Mouse (Mus musculus): ENCODE results near the gene Taf4. TPM values are rescaled to one million over a fixed set of nuclear protein-coding genes. Genes with fewer than 3 reads are reported as not detected.

Gene Taf4
- total RNA-seq (2014; rRNA removed) (12.1 and 13.6 TPM in 2 replicates), polyA plus RNA-seq (2015; fragmentation: Nextera tagmentation; extraction: Ambion mirVana) (2.5 and 3.0 TPM in 2 replicates)

- Histone ChIP-seq H3K4me2 (ENCODE audit: low read depth, low read length) (peak within 1 kb of the TSS; percentile 94), H3K36me3 (ENCODE audit: insufficient read depth, low read length) (no peaks in the 10 kb centered on the region), H3K9ac (replicated peaks; ENCODE audit: low read length) (peak within 1 kb of the TSS; percentile 98), H3K27me3 (ENCODE audit: insufficient read depth, low read length) (no peaks in the 10 kb centered on the region), H3K9me3 (ENCODE audit: low read length) (no peaks in the 10 kb centered on the region), H3K4me3 (ENCODE audit: low read length) (peak within 1 kb of the TSS; percentile 86), H3K27ac (peak within 1 kb of the TSS; percentile 100), H3K4me1 (ENCODE audit: insufficient read depth, low read length) (peaks cover 14% of the 10 kb centered on the region)
- WGBS: under 1% methylated on average over 65 of the region's 84 CpGs
- no peak for TF ChIP-seq CTCF (IDR thresholded peaks at IDR 0.05; ENCODE audit: low read depth)
- peak; percentile 95 for DNase-seq (ENCODE audit: low spot score)
- peak; percentile 94 for ATAC-seq
These were observed at the start of gene Taf4 for GRCm38 (mm10) chr2:179976628-179977343. TSS of gene Taf4 (minus strand) at chr2:179976646.

- 3% methylated on average over 6 of the region's 6 CpGs for WGBS
- ATAC-seq (no peak), DNase-seq (ENCODE audit: low spot score) (no peak)
- Histone ChIP-seq H3K9ac (replicated peaks; ENCODE audit: low read length) (peak overlapping the region; percentile 87), H3K4me2 (ENCODE audit: low read depth, low read length) (peak overlapping the region; percentile 92), H3K27ac (peak overlapping the region; percentile 95), H3K4me1 (ENCODE audit: insufficient read depth, low read length) (peaks cover 17% of the 10 kb centered on the region), H3K9me3 (ENCODE audit: low read length) (no peaks in the 10 kb centered on the region), H3K4me3 (ENCODE audit: low read length) (peak overlapping the region; percentile 97), H3K36me3 (ENCODE audit: insufficient read depth, low read length) (peaks cover 26% of the 10 kb centered on the region), H3K27me3 (ENCODE audit: insufficient read depth, low read length) (no peaks in the 10 kb centered on the region)
- TF ChIP-seq CTCF (IDR thresholded peaks at IDR 0.05; ENCODE audit: low read depth): no peak
These were observed 49.4 kb upstream of the Taf4 start for GRCm38 (mm10) chr2:180025861-180026200.

- H3K4me2 ChIP-seq (ENCODE audit: low read depth, low read length): peak overlapping the region; percentile 92
- WGBS: 3% methylated on average over 77 of the region's 84 CpGs
These were observed 48.9 kb upstream of the Taf4 start for GRCm38 (mm10) chr2:180025135-180025860.

DNA sequence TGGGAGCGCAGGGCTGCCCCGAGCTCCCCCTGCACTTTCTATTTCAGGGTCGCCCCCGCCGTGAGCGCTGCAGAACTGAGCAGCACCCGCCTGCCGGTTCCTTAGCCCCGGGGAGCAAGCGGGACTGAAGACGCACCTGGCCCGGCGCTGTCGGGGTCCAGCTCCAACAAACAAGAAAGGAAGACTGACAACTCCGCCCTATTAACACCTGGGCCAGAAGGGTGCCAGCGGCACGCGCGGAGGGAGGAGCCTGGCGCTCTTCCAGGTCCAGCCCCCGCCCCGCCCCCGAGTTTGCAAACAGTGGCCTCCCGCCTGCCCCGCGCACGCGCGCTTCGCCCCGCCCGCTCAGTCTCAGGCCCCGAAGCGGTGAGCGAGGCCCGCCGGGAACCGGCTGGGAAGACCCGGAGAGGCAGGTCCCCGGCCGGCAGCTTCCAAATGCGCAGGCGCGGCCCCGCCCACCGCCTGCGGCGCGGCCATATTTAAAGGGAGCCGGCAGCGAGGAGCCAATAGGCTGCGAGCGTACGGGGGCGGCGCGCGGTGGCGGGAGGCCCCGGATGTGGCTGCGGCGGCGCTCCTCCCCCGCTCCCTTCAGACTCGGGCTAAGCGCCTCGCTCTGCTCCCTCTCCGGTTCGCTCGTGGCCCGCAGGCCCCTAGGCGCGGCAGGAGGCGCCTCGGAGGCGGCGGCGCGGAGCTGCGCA, 48.1 kb upstream of the Taf4 start, which contains the start of gene Lsm14b:
TSS of gene Lsm14b (plus strand) at position 587 of the 698 bp plus-strand sequence.
- Histone ChIP-seq H3K4me3 (ENCODE audit: low read length) (peak within 1 kb of the TSS; percentile 97), H3K36me3 (ENCODE audit: insufficient read depth, low read length) (peaks cover 16% of the 10 kb centered on the region), H3K9me3 (ENCODE audit: low read length) (no peaks in the 10 kb centered on the region), H3K4me1 (ENCODE audit: insufficient read depth, low read length) (peaks cover 17% of the 10 kb centered on the region), H3K4me2 (ENCODE audit: low read depth, low read length) (peak within 1 kb of the TSS; percentile 92), H3K9ac (replicated peaks; ENCODE audit: low read length) (peak within 1 kb of the TSS; percentile 87), H3K27me3 (ENCODE audit: insufficient read depth, low read length) (no peaks in the 10 kb centered on the region), H3K27ac (peak within 1 kb of the TSS; percentile 95)
- under 1% methylated on average over 58 of the region's 80 CpGs for WGBS
- ATAC-seq: peak; percentile 95
- DNase-seq (ENCODE audit: low spot score): peak; percentile 98
- TF ChIP-seq CTCF (IDR thresholded peaks at IDR 0.05; ENCODE audit: low read depth): no peak

More at GRCm38 (mm10) chr2:180025135-180025860, 48.9 kb upstream of the Taf4 start:
- no peak for TF ChIP-seq CTCF (IDR thresholded peaks at IDR 0.05; ENCODE audit: low read depth)
- Histone ChIP-seq H3K9me3 (ENCODE audit: low read length) (no peaks in the 10 kb centered on the region), H3K4me3 (ENCODE audit: low read length) (peak overlapping the region; percentile 97), H3K27me3 (ENCODE audit: insufficient read depth, low read length) (no peaks in the 10 kb centered on the region), H3K9ac (replicated peaks; ENCODE audit: low read length) (peak overlapping the region; percentile 87), H3K4me1 (ENCODE audit: insufficient read depth, low read length) (peaks cover 17% of the 10 kb centered on the region), H3K36me3 (ENCODE audit: insufficient read depth, low read length) (peaks cover 20% of the 10 kb centered on the region), H3K27ac (peak overlapping the region; percentile 95)
- ATAC-seq: no peak; the same call in none of the 2 replicates
- DNase-seq (ENCODE audit: low spot score): peak; percentile 59

- DNase-seq (ENCODE audit: low spot score): no peak
- no peak overlapping the region for H3K9ac ChIP-seq (replicated peaks; ENCODE audit: low read length)
- no peaks in the 10 kb centered on the region for H3K9me3 ChIP-seq (ENCODE audit: low read length)
- no peak for TF ChIP-seq CTCF (IDR thresholded peaks at IDR 0.05; ENCODE audit: low read depth)
- no peak for ATAC-seq
- 54% methylated on average over 6 of the region's 6 CpGs for WGBS
- no peak overlapping the region for H3K27ac ChIP-seq
- peaks cover 17% of the 10 kb centered on the region for H3K4me1 ChIP-seq (ENCODE audit: insufficient read depth, low read length)
- H3K4me3 ChIP-seq (ENCODE audit: low read length): no peak overlapping the region
- peaks cover 2% of the 10 kb centered on the region; the same call in 1 of the 2 replicates for H3K36me3 ChIP-seq (ENCODE audit: insufficient read depth, low read length)
- H3K27me3 ChIP-seq (ENCODE audit: insufficient read depth, low read length): no peaks in the 10 kb centered on the region
- no peak overlapping the region for H3K4me2 ChIP-seq (ENCODE audit: low read depth, low read length)
These were observed 46.3 kb upstream of the Taf4 start for GRCm38 (mm10) chr2:180022751-180023150.

DNA sequence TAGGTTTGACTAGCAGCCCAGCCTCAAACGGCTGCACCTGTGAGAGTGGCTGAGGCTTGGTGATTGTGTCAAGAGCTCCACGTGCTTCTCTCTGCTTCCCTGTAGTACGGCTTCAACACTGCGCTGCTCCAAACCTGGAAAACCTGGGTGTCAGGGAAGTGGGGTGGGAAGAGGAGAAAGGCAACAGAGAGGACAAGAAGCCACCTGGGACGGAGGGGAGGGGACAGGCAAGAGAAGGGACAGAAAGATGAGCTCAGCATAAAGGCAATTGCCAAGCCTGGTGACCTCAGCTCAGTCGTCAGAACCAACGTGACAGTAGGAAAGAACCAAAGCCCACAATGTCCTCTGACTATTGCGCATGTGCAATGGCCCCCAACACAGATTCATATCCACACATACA, 44.5 kb upstream of the Taf4 start:
- no peaks in the 10 kb centered on the region for H3K27me3 ChIP-seq (ENCODE audit: insufficient read depth, low read length)
- H3K27ac ChIP-seq: no peak overlapping the region
- no peak overlapping the region for H3K4me2 ChIP-seq (ENCODE audit: low read depth, low read length)
- H3K36me3 ChIP-seq (ENCODE audit: insufficient read depth, low read length): no peaks in the 10 kb centered on the region
- 80% methylated on average over 8 of the region's 8 CpGs for WGBS
- no peak overlapping the region for H3K4me3 ChIP-seq (ENCODE audit: low read length)
- DNase-seq (ENCODE audit: low spot score) (no peak), ATAC-seq (no peak)
- no peak overlapping the region for H3K9ac ChIP-seq (replicated peaks; ENCODE audit: low read length)
- no peak for TF ChIP-seq CTCF (IDR thresholded peaks at IDR 0.05; ENCODE audit: low read depth)
- H3K4me1 ChIP-seq (ENCODE audit: insufficient read depth, low read length): no peaks in the 10 kb centered on the region; the same call in 1 of the 2 replicates
- no peaks in the 10 kb centered on the region for H3K9me3 ChIP-seq (ENCODE audit: low read length)

Measured in hindbrain, postnatal 0 days (tissue).